ENCODE assay signal across 10 mouse cellular contexts in the genomic region with DNA sequence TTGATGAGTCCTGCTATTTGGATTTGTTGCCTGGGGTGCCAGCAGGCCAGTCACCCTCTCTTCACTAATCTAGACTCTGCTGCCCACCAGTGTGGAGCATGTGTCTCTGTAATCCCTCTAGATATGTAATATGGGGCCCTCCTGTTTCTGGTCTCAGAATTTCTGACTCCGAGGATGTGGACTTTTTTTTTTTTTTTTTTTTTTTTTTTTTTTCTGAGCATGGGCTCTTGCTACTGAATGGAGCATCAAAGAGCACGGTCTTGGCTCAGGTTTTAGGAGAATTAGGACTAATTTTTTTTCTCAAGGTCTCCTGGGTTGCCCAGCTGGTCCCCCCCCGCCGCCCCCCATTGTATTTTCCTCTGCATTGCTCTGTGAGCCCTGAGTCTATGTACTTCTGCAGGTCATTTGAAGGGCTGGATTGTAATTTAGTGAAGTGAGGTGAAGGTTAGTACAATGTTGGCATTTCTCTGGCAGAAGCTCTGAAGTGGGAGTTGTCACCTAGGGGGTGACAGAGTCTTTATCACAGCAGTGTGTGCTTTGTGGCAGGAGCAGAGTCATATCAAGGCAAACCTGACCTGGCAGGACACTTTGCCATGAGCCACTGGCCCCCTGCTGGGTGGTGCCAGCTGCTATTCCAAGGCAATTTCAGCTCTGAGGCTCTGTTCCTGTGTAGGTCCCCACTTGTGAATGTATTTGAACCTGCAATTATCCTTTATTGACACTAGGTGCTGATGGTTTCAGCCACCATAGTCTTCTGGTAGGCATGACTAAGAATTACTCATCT. TPM values are rescaled to one million over a fixed set of nuclear protein-coding genes. Genes with fewer than 3 reads are reported as not detected.
A peak's percentile ranks its signal among the peaks of the same experiment; 100 is the strongest.
DNase-seq lines count a peak whose midpoint lies in the region; ATAC-seq and TF ChIP-seq lines count a peak whose summit lies in the region.
"Had no signal": no experiment of that assay in that cellular context is flagged by ENCODE, and none has a peak within 500 bp of the region (broad histone marks: within the 10 kb centered on the region; RNA-seq: fewer than 3 reads in every experiment).

No protein-coding gene starts in this region.

- H3K79me2 ChIP-seq in liver, adult 2 months (ENCODE audit: control insufficient read depth, insufficient read depth, low read length), result no peaks in the 10 kb centered on the region

- H3K36me3 ChIP-seq in liver, adult 2 months (ENCODE audit: control insufficient read depth, insufficient read depth, low read length), result no peaks in the 10 kb centered on the region
- H3K36me3 ChIP-seq in forebrain, embryonic 12.5 days (replicated peaks), result no peaks in the 10 kb centered on the region
- no peaks in the 10 kb centered on the region for H3K36me3 ChIP-seq in hindbrain, embryonic 15.5 days
- H3K36me3 ChIP-seq in neural tube, embryonic 13.5 days, result no peaks in the 10 kb centered on the region

- 43% methylated on average over 4 of the region's 4 CpGs for WGBS in liver, adult 2 months
- 53% methylated on average over 4 of the region's 4 CpGs for WGBS in forebrain, embryonic 12.5 days
- WGBS in hindbrain, embryonic 15.5 days, result 62% methylated on average over 4 of the region's 4 CpGs
- WGBS in neural tube, embryonic 13.5 days, result 51% methylated on average over 4 of the region's 4 CpGs

- ATAC-seq in forebrain, embryonic 12.5 days (ENCODE audit: low FRiP score), result no peak
- ATAC-seq in hindbrain, embryonic 15.5 days (ENCODE audit: low FRiP score, low read depth), result no peak
- ATAC-seq in neural tube, embryonic 13.5 days (ENCODE audit: low read depth), result no peak
- no peak for ATAC-seq in megakaryocyte, adult 5-6 weeks (ENCODE audit: poor library complexity, severe bottlenecking)

- no peaks in the 10 kb centered on the region for H3K9me3 ChIP-seq in forebrain, embryonic 12.5 days
- no peaks in the 10 kb centered on the region for H3K9me3 ChIP-seq in hindbrain, embryonic 15.5 days
- peaks cover 2% of the 10 kb centered on the region; the same call in 1 of the 2 replicates for H3K9me3 ChIP-seq in neural tube, embryonic 13.5 days

- H3K4me3 ChIP-seq in liver, adult 2 months (ENCODE audit: insufficient read depth, low read depth, low read length), result no peak overlapping the region
- peak overlapping the region; percentile 67 for H3K4me3 ChIP-seq in forebrain, embryonic 12.5 days (replicated peaks)
- 0 out of 2 replicates have a peak overlapping the region, but pooled peaks have one; percentile 61 for H3K4me3 ChIP-seq in hindbrain, embryonic 15.5 days
- peak overlapping the region; percentile 84 for H3K4me3 ChIP-seq in neural tube, embryonic 13.5 days

- DNase-seq in liver, adult 2 months (ENCODE audit: extremely low read depth, low read depth, low spot score), result peak; percentile 83
- DNase-seq in liver, result no peak
- no peak for DNase-seq in layer of hippocampus, postnatal 14 days (ENCODE audit: low spot score in 2 of 2)
- no peak for DNase-seq in layer of hippocampus, adult 11-12 months (ENCODE audit: low spot score)
- DNase-seq: cerebellum, adult 11 months had no signal

- H3K9ac ChIP-seq in liver, adult 2 months (ENCODE audit: low read depth, low read length), result no peak overlapping the region
- peak overlapping the region; percentile 81; the same call in 1 of the 2 replicates for H3K9ac ChIP-seq in forebrain, embryonic 12.5 days
- no peak overlapping the region for H3K9ac ChIP-seq in hindbrain, embryonic 15.5 days
- H3K9ac ChIP-seq in neural tube, embryonic 13.5 days, result peak overlapping the region; percentile 84; the same call in 1 of the 2 replicates

- peak overlapping the region; percentile 76 for H3K4me2 ChIP-seq in forebrain, embryonic 12.5 days
- peak overlapping the region; percentile 85 for H3K4me2 ChIP-seq in hindbrain, embryonic 15.5 days
- peak overlapping the region; percentile 92 for H3K4me2 ChIP-seq in neural tube, embryonic 13.5 days

- peak; percentile 28; the same call in 1 of the 2 replicates for TF ChIP-seq CTCF in liver, adult 2 months (IDR thresholded peaks at IDR 0.05; ENCODE audit: low read depth, low read length)

- no peaks in the 10 kb centered on the region for H3K27me3 ChIP-seq in liver, adult 2 months (ENCODE audit: control insufficient read depth, insufficient read depth, low read length)
- H3K27me3 ChIP-seq in forebrain, embryonic 12.5 days, result no peaks in the 10 kb centered on the region
- H3K27me3 ChIP-seq in hindbrain, embryonic 15.5 days, result no peaks in the 10 kb centered on the region
- no peaks in the 10 kb centered on the region for H3K27me3 ChIP-seq in neural tube, embryonic 13.5 days
- H3K27me3 ChIP-seq: Patski had no signal

- peak overlapping the region; percentile 74 for H3K27ac ChIP-seq in liver, adult 2 months (replicated peaks; ENCODE audit: insufficient read depth, low read depth, low read length)
- H3K27ac ChIP-seq in forebrain, embryonic 12.5 days, result no peak overlapping the region
- no peak overlapping the region for H3K27ac ChIP-seq in hindbrain, embryonic 15.5 days (replicated peaks)
- H3K27ac ChIP-seq in neural tube, embryonic 13.5 days (replicated peaks), result no peak overlapping the region

- peaks cover 13% of the 10 kb centered on the region for H3K4me1 ChIP-seq in liver, adult 2 months (ENCODE audit: control insufficient read depth, insufficient read depth, low read length)
- peaks cover 23% of the 10 kb centered on the region for H3K4me1 ChIP-seq in forebrain, embryonic 12.5 days
- peaks cover 18% of the 10 kb centered on the region; the same call in 1 of the 2 replicates for H3K4me1 ChIP-seq in hindbrain, embryonic 15.5 days (replicated peaks)
- peaks cover 38% of the 10 kb centered on the region for H3K4me1 ChIP-seq in neural tube, embryonic 13.5 days (replicated peaks)

- no peak for TF ChIP-seq POLR2A in liver, adult 2 months (IDR thresholded peaks at IDR 0.05; ENCODE audit: extremely low read depth, insufficient read depth, low read length)

RNA-seq across cellular contexts. Expression of a gene that starts 2.0 kb away (rescaled TPM):
- 2.7 and 5.1 TPM in 2 replicates for total RNA-seq in liver, adult 2 months (2014; rRNA removed)
- 11.0 and 21.8 TPM in 2 replicates for polyA plus RNA-seq in liver, adult 2 months (2012; rRNA removed)
- polyA plus RNA-seq in forebrain, embryonic 12.5 days (2016; fragmentation: Nextera tagmentation; extraction: Ambion mirVana), result 19.9 and 21.7 TPM in 2 replicates
- polyA plus RNA-seq in hindbrain, embryonic 15.5 days (2015; fragmentation: Nextera tagmentation; extraction: Ambion mirVana), result 7.9 and 9.0 TPM in 2 replicates
- polyA plus RNA-seq in neural tube, embryonic 13.5 days (2015; fragmentation: Nextera tagmentation; extraction: Ambion mirVana), result 11.2 and 13.2 TPM in 2 replicates
- total RNA-seq in layer of hippocampus, postnatal 14 days (2021), result 1 to 10 TPM; 1.3 to 1.5 TPM
- total RNA-seq in megakaryocyte, adult 5-6 weeks (2015), result not detected in 2 replicates
- total RNA-seq in megakaryocyte, adult 5-6 weeks (2017), result 0.24 TPM in 1 of 2 replicates, not detected in the other

RNA-seq across cellular contexts. Expression of a gene that starts 50.3 kb away (rescaled TPM):
- total RNA-seq in liver, adult 2 months (2014; rRNA removed), result 144 and 161 TPM in 2 replicates
- polyA plus RNA-seq in liver, adult 2 months (2012; rRNA removed), result 56.1 and 67.4 TPM in 2 replicates
- polyA plus RNA-seq in forebrain, embryonic 12.5 days (2016; fragmentation: Nextera tagmentation; extraction: Ambion mirVana), result 497 and 513 TPM in 2 replicates
- polyA plus RNA-seq in hindbrain, embryonic 15.5 days (2015; fragmentation: Nextera tagmentation; extraction: Ambion mirVana), result 505 and 550 TPM in 2 replicates
- polyA plus RNA-seq in neural tube, embryonic 13.5 days (2015; fragmentation: Nextera tagmentation; extraction: Ambion mirVana), result 519 and 526 TPM in 2 replicates
- total RNA-seq in layer of hippocampus, postnatal 14 days (2021), result 100 to 1,000 TPM; 364 to 379 TPM
- 322 and 341 TPM in 2 replicates for total RNA-seq in megakaryocyte, adult 5-6 weeks (2015)
- 148 and 202 TPM in 2 replicates for total RNA-seq in megakaryocyte, adult 5-6 weeks (2017)

Comparison
In these comparisons a context has a peak if more than half of its experiments do, and no peak if none do; other contexts are left out.
1. H3K9ac ChIP-seq: peak in forebrain, embryonic 12.5 days (single experiment) and neural tube, embryonic 13.5 days (single experiment); none in liver, adult 2 months (single experiment) and hindbrain, embryonic 15.5 days (single experiment).
2. Peak in every context shown above with its lines, with median percentiles within 50 percentile points of each other: H3K4me2 ChIP-seq.